Mouse (Mus musculus): Measurements from ENCODE around the gene Zeb2. TPM values are rescaled to one million over a fixed set of nuclear protein-coding genes. Genes with fewer than 3 reads are reported as not detected.

Gene Zeb2
- 35.5 and 42.8 TPM in 2 replicates for polyA plus RNA-seq (2012; rRNA removed)

DNA sequence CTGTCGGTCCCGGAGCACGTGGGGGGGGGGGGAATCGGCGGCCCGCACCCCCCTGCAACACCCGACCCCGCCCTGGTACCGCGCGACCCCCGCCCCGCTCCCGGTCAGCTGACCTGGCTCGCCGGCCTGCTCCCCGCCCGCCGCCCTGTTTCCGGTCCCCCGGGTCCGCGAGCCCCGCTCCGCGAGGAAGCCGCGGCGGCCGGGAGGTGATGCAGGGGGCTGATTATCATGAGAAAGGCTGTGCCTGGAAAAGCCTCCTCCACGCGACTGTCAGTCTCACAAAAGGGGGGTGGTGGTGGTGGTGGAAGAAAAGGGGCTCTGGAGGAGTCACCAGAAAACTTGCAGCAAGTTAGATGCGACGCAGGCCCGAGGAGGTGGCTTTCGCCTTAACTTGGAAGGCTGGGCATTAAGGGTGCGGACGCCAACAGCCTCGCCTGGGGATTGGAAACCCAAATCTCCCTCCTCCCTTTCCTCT, at the start of gene Zeb2:
Gene Zeb2, minus strand, starts transcription at position 309 of the 475 bp plus-strand sequence.

Other genes with a start within 250 kb of the Zeb2 start
- gene Gtdc1, start 189.7 kb downstream of the Zeb2 start, polyA plus RNA-seq (2012; rRNA removed) = 16.0 and 19.4 TPM in 2 replicates